Mouse (Mus musculus) left cerebral cortex, postnatal 25 days (tissue): ENCODE data around the gene Nrxn3. TPM values are rescaled to one million over a fixed set of nuclear protein-coding genes. Genes with fewer than 3 reads are reported as not detected.

Experiments used
- DNase-seq, 2 experiments: peaks; one replicate each; pipeline ENCODE4 v3.0.0; 2022; ENCODE audit warnings: low spot score in 2 of 2, mixed read lengths in 1 of 2
- intact Hi-C: fragments of 180-260 bp; cut with DNase I; formaldehyde crosslinking; loops from one replicate; pipeline ENCODE4 v1.15.1; 2025
- total RNA-seq, 2 experiments: library from RNA; stranded (reverse); gene quantifications; 2 replicates each; pipeline ENCODE4 v1.2.3; 2021

Nrxn3 gene
- total RNA-seq, 2 experiments from 2014 or later: 209 to 271 TPM

DNA sequence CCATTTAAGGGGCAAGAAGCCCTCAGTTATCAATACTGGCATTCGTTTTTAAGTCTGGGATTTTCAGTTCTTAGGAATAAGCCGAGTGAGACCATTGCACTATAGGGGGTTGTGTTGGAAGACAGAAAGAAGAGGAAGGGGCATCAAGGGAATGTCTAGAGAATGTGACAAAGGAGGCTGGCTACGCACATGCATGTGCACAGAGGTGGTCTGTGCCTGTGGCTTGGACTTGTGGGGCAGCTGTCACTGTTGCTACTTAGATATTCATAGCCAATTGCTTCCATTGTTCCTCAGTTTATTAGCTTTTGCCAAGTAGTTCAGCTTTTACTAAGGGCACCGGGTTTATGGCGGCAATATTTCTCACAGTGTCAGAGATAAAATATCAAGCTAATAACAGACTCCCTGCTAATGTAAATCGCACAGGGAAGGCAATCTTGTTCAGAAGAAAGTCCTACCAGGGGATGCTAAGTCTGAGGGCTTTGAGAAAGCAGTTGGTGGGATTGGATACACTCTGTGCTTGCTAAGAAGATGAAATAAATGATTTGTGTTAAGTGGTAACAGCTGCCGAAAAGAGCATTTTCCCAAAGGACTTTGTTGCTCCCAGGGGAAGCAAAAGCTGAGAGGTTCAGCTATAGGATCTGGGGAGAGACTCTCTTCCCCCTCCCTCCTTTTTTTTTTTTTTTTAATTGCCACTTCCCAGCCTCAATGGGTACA lies 177.5 kb downstream of the Nrxn3 start:
- intact Hi-C loops: no loop called here
- no peak for DNase-seq

DNA sequence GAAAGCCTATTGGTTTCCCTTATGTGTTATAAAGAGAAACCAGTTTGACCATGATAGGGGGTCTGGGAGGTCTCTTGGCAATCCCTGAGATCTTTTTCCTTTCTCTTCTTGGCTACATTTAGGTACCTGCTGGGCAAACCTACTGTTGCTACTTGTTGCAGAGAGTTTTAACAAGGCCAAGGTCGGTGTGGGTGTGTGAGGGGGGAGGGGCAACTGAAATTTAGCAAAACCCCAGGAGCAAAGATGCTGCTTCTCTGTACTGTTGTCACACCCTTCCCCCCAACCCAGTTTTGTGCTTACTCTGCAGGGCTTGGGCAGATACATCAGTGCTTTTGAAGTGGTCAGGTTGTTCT lies 178.0 kb downstream of the Nrxn3 start:
- no peak for DNase-seq
- intact Hi-C loops: no loop called here

DNA sequence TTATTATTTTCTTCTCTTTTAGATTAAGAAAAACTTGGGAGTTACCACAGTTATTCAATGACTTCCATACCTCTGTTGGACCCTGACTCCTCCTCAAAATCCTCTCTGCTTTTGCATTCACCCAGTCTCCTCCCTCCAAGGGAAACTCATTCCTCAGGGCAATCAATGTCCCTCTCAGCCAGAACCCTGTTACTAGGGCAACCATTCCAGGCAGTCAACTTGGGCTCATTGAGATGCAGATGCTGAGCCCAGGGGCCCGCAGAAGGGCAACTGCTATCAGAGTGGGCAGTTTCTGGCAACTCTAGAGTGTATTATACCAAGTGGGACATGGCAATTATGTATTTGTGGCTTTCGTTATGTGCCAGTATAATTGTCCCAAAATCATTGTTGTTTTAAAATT lies 188.1 kb downstream of the Nrxn3 start:
- peak; percentile 13 to 45 for DNase-seq
- intact Hi-C loops: no loop called here

DNA sequence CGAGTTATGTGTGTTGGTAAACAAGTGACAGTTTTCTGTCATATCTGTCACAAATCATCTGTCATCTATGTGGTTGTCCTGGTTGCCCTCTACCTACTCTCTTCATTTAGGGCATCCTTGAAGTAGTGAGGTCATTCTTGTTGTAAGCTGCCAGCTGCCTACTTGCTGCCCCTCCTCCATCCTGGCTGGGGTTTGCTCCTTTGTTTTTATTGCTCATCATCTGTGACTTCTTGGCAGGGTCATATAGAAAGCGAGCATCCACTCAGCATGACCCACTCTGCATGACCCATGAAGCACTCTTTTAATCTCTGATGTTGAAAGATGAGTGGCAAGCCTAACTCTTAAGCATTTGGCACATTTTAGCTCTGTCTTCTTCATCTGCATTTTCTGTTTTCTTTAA lies 194.1 kb downstream of the Nrxn3 start:
- intact Hi-C loops: no loop called here
- no peak for DNase-seq

DNA sequence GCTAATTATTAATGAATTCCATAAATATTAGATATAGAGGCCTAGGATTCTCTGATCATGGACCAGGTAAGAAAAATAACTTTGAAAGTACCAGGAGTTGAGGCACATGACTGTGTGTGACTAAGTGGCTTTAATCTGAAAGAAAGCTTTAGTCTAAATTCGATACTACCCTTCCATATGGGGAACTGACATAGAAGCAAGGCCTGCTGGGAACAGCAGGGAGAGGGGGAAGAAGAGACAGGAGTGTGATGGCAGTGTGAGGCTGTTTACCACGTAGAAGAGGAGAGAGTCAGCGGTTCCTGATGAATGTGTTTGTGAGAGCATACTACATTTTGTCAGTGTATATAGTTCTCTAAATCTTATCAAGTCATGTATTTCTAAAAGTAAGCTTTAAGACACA lies 202.2 kb downstream of the Nrxn3 start:
- intact Hi-C loops: no loop called here

DNA sequence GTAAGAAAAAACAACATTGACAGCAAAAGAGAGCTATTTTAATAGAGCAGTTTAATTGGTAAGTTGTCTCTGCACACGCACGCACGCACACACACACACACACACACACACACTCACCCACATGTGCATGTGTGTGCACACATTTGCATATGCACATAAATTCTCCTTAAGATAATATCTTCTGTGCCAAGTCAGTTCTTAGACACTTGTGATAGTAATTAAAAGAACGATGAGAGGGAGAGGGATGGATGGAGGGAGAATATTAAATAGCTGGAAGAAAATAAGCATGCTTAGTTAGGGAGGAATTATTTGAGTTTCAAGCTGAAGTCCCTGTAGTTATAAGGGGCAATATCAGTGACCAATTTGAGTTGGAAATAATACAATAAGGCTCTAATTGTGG lies 203.6 kb downstream of the Nrxn3 start:
- DNase-seq: no peak
- intact Hi-C loops: no loop called here

More for the DNA sequence above, 202.2 kb downstream of the Nrxn3 start:
- peak in 1 of 2 experiments; percentile 66 for DNase-seq

DNA sequence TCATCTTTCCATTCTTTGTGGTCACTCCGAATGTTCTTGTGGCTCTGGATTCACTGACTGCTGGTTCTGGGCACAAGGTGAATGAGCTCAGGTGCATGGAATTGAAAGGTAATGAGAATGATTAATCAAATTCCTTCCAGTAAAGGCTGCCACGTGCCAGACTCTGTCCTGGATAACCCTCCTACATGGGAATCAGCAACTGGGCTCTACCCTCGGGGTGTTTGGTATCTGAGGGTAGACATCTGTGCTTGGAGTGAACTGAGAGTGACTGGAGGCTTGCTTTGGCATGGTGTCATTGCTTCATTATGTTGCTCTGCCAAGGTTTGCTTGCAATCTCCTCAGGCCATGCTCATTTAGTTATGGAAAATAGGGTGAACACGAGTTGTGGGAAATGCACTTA lies 209.0 kb downstream of the Nrxn3 start:
- DNase-seq: no peak
- intact Hi-C loops: no loop called here

DNA sequence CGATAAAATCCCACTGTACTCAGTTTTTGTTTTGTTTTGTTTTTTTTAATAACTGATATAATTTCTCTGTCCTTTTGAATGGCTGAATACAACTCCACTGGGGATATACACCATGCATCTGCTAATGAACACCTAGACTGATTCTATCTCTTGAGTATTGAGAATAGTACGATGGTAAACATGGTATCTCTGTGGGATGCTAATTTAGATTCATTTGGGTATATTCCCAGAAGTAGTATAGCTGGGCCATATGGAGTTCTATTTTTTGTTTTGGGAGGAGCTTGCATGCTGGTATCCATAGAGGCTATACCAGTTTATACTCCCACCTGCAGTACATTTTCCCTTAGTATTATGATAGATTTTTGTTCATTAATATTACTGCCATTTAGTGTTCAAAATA lies 217.0 kb downstream of the Nrxn3 start:
- intact Hi-C loops: no loop called here
- peak in 1 of 2 experiments; percentile 64 for DNase-seq

DNA sequence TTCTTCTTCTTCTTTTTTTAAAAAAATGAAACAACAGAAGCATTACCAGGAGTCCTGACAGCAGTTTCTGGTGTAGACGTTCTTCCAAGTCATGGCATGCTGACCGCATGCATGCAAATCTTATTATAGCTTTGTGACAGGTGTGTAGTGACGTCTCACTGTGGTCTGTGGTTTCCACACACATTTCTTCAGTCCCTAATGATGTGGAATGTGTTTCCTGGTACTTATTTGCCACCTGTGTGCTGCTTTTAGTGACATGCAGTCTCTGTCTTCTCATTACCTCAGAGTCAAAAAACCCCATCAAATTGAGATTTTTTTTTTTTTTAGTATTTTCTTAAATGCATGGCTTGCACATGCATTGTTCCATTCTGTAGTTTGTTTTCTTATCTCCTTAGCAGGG lies 222.3 kb downstream of the Nrxn3 start:
- DNase-seq: no peak
- intact Hi-C loops: no loop called here

DNA sequence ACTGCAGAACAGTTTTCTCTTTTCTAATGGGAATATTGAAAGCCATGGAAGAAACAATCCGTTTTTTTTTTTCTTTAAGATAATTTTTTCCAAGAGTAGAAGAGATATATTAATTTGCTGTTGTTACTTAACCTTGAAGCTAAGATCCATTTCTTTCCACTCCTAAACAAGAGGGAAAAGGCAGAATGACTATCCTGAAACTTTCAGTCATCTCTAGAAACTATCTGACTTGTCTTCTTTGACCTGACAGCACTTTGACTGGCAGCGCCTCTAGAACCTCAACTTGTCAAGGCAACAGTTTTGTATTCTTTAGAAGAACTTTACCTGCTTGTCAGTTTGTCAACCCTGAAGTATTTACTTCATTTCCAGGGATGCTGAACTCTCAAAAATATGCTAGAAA lies 227.2 kb downstream of the Nrxn3 start:
- DNase-seq: no peak
- intact Hi-C loops: loop anchor here (5.0 kb wide), 1 partner anchor 178 kb away; no protein-coding TSS in a partner anchor

DNA sequence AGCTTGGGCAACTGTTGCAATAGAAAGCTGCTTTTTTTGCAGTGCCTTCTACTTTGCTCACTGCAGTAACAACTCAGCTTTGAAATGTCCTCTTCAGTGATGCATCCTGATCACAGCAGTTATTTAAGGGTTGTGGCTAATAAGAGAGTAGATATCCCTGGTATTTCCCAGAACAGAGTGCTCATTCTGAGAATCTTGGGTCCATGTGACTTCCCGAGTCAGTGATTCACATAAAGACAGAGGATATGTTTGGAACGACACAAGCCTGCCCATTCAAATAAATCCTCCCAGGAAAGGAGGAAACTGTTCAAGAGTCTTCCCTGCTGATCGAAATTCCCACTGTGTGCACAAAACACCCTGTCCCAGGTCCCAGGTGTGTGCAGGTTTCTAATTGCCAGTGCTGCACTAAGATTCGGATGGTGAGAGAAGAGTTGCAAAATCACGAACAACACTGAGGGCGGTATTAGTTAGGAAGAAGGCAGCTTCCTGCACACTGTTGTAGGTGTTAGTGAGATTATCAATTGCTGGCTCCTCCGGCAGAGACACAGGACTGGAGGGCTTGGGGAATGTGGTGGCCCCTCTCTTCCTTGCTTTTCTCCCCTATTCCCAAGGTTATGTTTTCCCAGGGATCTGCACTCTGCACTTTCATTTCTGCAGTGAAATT lies 230.4 kb downstream of the Nrxn3 start:
- intact Hi-C loops: loop anchor here (5.0 kb wide), 1 partner anchor 181 kb away; no protein-coding TSS in a partner anchor
- peak; percentile 38 to 60 for DNase-seq

DNA sequence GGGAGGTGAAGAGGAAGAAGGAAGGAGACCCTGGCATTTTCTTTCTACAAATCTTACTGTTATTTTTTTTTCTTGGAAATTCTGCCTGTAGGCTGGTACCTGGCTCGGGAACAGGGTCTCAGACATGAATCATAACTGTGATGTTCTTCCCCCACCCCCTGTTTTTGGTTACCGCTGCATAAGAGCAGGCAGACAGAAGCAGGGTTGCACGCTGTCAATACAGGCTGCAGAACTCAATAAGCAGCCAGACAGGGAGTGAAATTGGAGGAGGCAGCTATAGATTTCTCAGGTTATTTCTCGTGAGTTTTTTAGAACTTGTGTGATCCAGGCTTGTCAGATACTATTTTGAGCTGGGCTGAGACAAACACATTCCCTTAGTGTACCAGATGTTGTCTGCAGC lies 231.1 kb downstream of the Nrxn3 start:
- DNase-seq: peak; percentile 35 to 79
- intact Hi-C loops: loop anchor here (5.0 kb wide), 1 partner anchor 182 kb away; no protein-coding TSS in a partner anchor

DNA sequence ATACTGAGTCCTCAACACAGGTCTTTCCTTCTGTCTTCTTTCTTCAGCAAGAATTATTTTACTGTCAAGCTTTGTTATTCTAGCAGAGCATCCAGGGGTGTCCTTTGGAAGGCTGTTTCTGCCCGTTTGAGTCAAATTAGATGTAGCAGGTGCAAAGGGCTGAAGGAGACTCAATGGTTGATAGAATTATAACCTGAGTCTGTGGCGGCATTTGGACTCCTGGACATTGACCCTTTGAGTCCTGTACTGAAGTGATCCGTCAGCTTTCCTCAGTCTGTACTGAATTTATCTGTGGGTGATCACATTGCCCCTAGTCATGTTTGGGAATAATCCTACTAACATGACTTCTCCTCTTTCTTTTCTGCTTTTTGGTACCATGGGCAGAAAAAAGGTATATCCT lies 234.8 kb downstream of the Nrxn3 start:
- no peak for DNase-seq
- intact Hi-C loops: no loop called here

DNA sequence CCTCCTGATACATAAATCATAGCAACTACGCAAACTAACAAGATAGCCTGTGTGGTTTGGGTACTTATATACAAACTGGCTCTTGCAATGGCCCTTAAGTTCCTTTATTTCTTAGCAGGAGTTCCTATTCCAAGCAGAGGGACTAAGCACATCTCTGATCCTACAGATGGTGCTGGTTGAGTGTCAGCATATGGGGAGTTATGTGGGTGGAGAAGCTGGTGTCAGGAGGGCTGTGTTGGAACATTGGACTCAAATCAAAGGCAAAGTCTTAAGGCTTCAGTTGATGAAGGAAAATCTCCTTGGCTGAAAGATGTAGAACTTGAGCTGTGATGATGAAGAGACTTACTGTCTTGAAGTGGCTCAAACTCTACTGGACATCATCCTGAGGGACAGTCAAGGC lies 238.1 kb downstream of the Nrxn3 start:
- DNase-seq: peak in 1 of 2 experiments; percentile 88
- intact Hi-C loops: loop anchor here (10.0 kb wide), 1 partner anchor 246 kb away; no protein-coding TSS in a partner anchor

DNA sequence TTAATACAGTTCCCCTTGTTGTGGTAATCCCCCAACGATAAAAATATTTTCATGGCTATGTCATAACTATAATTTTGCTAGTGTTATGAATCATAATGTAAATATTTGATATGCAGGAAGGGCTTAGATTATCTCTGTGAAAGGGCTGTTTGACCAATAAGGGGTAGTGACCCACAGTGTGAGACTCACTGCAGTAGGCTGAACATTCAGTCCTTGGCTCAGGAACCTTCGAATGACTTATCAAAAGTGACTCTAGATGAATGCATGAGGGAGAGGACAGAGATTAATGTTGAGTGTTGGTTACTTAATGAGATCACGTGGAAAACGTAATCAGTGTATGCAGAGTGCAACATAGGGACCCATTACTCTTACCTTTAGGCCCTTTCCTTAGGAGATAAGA lies 243.7 kb downstream of the Nrxn3 start:
- intact Hi-C loops: loop anchor here (10.0 kb wide), 1 partner anchor 252 kb away; no protein-coding TSS in a partner anchor
- no peak for DNase-seq

DNA sequence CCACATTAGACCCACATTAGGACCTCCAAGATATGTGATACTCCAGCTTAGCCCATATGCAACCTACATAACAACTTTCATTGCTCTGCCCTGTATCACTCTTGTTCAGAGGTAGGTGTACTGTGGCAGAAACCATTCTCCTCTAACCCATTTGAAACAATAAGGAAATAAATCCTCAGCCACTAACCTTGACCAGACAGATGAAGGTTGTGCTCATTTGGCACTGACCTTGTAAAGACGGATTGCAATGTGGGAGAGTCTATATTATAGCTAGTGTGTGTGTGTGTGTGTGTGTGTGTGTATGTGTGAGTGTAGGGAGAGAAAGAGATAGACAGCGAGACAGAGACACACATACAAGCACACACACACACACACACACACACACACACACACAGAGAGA lies 253.9 kb downstream of the Nrxn3 start:
- intact Hi-C loops: no loop called here
- DNase-seq: no peak

DNA sequence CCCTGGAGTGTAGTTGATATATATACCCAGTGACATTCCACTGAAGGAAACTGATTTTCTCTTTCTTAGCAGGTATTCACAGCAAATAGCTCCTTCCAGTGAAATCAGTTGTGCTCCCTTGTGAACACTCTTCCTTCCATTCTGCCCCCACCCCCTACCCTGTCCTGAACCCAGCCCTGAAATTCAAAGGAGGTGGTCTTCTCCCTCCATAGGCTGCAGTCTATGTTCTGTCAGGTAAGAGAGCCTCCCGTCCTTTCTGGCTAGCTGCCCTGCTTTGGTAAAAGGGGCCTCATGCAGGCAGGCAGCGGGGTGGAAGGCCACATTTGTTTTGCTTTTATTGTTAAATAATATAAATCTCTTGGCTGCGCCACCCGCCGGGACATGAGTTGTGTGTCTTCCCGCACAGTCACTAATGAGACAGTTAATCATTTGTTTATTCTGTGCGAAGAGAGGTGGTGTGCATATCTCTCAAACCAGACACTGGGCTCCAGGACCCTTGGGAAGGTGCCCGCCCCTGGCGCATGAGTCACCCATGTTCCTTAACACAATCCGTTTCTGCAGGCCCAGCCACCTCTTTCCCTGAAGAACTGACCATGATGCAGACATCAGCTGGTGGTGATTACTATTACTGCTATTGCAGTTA lies 261.1 kb downstream of the Nrxn3 start:
- no peak for DNase-seq
- intact Hi-C loops: no loop called here

DNA sequence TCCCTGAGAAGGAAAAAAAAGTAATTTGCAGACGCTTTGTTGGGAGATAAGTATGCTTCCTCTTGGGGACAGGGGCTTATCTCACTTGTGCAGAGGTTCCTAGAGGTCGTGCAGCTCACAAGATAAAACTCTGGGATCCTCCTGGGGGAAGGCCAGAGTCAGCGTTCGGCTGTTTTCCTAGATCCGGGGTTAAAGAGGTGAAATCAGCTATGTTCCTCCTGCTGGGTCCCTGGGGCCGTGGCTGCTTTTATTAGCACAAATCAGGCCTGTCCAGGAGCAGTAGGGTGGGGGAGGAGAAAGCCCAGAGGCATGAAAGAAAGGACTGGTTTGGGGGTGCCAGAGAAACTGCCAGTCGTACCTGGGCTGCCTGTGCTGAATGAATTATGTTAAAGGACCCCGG lies 261.7 kb downstream of the Nrxn3 start:
- no peak for DNase-seq
- intact Hi-C loops: no loop called here

DNA sequence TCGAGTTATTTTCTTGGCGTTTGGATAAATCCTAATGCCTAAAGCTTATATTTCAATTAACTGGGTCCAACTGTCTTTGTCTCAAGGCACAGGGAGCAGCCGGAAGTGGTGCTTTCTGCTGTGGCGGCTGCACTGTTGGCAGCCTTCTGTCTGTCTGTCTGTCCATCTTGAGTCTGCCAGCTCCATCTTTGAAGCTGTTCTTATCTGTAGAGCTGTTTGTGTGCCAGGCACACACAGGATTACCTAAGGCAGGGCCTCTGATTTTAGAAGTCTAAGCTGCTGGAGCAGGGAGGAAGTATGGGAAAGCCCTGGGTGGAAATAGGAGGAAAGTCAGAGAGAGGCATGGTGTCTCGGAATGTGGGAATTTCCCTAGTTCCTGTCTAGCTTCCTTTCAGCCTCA lies 262.1 kb downstream of the Nrxn3 start:
- DNase-seq: no peak
- intact Hi-C loops: no loop called here

DNA sequence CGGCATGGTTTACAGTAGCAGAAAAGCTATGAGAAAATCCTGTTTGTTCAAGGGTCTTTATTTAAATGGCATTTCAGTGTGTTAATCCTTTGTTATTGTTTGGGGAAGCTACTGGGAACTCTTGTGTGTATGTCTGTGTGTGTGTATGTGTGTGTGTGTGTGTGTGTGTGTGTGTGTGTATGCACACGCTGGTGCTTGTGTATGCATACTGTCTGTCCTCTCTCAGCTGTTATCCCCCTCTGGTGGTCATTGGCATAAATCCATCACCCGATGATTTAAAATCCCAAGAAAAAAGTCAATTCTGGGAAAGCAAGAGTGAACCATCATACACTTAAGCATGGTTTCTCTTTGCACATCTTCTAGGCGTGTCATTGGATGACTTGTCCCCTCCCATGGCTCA lies 264.4 kb downstream of the Nrxn3 start:
- intact Hi-C loops: no loop called here
- no peak for DNase-seq

DNA sequence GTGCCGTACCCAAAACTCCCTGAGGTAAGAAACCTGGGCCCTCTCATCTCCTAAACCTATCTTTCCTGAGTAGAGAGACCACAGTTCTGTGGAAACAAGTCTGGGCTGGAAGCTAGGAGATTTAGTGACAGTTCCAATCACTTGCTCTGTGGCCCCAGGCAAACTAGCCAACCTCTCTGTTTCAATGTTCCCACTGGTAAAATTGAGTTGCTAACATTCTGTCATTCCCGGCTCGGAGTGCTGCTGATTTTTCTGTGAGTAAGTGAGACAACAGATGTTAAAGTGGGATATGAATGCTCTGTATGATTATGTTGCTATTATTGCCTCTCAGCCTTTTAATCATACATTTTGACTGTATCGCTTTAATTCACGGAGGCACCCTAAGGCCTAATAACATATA lies 268.1 kb downstream of the Nrxn3 start:
- peak in 1 of 2 experiments; percentile 60 for DNase-seq
- intact Hi-C loops: loop anchor here (10.0 kb wide), 1 partner anchor 314 kb away; no protein-coding TSS in a partner anchor
